Mouse (Mus musculus): ENCODE results near the gene Slco6d1.
"Not testable (repeated sequence)": the region's sequence is repeated elsewhere in the genome, so short reads cannot be mapped to it uniquely, and the experiment has no call there.

Gene Slco6d1

DNA sequence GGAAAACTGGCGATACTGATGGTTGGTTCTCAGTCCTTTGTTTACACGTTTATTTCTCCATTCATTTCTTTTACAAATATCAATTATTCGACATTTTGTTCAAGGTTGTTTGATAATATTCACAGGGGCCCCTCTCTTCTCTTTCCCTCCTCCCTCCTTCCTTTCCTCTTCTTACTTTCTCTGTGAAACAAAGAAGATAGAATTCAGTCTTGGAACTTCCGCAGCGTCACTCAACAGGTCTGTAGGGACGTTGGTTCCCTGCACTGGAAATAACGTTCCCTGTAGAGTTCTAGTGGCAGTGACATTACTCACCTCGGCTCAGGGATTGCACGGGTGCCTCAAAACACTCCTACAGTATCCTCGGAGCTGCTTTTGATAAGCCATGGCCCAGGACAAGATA is at the start of gene Slco6d1:
Gene Slco6d1 (plus strand): TSS at position 301 of the 400 bp plus-strand sequence.
- DNase-seq: no peak

GRCm38 (mm10) chr1:98392001-98392400 is 28.9 kb upstream of the Slco6d1 start:
- DNase-seq: no peak

DNA sequence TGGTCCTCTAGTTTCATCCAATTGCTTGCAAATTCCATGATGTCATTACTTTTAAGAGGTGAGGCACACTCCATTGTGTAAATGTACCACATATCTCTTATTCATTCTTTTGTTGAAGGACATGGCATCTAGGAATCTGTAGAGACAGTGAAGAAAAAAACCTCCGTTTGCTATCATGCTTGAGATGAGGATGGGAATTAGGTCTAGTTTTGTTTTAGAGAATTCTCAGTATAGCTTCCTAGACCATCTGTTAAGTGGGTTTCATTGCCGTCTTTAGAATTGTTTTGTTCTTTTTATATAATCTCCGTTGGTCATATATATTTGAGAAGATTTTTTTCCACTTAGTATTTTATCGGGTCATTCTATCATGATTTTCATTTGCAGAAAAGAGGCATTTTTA is 27.0 kb downstream of the Slco6d1 start:
- no peak for DNase-seq

- not testable (repeated sequence) for DNase-seq
Observed at GRCm38 (mm10) chr1:98459224-98459623, 38.3 kb downstream of the Slco6d1 start.

GRCm38 (mm10) chr1:98476381-98476780 is 55.5 kb downstream of the Slco6d1 start:
- not testable (repeated sequence) for DNase-seq

GRCm38 (mm10) chr1:98479243-98479642 is 58.3 kb downstream of the Slco6d1 start:
- no peak for DNase-seq

- no peak for DNase-seq
Observed at GRCm38 (mm10) chr1:98505982-98506381, 85.1 kb downstream of the Slco6d1 start.

DNA sequence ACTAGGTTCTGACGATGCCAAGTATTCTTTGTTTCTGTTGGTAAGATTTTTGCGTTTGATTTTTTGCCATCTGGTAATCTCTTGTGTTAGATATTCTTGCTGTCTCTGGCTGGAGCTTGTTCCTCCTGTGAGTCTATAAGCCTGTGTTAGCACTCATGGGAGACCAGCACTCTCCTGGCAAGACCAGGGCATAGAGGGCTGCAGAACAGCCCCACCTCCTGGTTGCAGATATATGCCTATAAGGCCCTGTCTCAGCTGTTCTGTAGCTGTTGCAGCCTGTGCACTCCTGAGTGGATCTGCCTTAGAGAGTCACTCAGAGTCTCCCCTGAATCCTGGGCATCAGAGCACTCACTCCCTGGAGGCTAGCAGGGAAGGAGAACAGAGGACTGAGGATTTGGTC is 102.1 kb downstream of the Slco6d1 start:
- DNase-seq: no peak

DNA sequence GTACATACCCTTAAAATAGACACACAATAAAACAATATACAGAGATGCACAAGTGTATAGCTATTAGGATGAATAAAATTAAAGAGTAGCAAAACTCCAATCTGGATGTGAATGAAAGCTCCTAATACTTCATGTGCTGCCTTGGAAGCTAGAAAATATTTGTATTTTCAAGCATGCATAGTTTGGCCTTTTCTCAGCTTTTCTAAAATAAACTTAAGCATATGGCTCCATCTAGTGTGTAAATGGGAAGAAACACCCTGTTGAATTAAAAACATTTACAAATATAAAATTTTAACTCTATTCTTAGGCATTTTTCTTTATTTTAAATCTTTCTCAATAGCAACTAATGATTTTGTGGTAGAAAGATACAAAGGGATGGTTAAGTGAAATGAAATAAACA is 102.6 kb downstream of the Slco6d1 start:
- no peak for DNase-seq

DNA sequence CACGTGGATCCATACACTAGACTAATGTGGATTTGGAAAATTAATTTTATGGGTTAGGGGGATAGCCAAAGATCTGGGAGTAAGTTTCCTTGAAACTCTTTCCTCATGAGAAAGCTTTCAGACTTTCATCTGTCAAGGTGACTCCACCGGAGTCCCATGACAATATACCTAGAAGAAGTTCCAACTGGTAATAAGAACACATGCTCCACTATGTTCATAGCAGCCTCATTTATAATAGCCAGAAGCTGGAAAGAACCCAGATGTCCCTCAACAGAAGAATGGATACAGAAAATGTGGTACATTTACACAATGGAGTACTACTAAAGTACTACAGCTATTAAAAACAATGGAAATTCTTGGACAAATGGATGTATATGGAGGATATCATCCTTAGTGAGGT is 107.4 kb downstream of the Slco6d1 start:
- not testable (repeated sequence) for DNase-seq

- DNase-seq: no peak
Observed at GRCm38 (mm10) chr1:98545372-98545771, 124.4 kb downstream of the Slco6d1 start.

DNA sequence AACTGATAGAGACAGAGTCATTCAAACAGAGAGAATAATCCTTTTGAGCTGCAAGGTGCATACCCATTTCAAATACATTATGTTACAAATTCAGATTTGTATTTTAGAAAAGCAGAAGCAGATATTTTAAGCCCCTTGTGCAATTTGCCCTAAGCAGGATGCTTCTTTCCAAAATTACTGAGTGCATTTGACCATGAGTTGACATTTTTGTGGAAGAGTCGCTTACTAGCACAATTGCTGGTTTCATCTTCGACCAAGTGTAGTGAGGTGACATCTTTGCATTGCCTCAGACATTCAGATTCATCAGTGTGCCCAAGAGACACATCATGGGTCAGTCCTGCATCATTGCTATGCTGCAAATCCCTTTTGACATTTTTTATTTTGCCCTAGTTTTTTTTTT is 133.5 kb downstream of the Slco6d1 start:
- DNase-seq: no peak

DNA sequence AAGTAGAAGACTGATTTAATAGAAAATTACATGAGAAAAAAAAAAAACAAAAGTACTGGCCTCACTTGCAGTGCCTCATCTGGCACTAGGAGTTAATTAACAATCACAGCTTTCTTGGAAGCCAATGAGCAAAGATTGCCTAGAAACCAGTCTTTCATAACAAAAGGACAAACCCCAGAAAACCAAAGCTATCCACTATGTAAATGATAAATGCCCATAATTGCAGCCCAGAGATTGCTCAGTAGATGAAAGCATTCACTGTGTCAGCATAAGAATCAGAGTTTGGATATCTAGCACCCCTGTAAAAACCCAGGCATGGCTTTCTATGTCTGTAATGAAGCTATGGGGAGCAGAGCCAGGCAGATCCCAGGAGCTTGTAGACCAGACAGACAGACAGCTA is 144.8 kb downstream of the Slco6d1 start:
- no peak for DNase-seq
